Mouse (Mus musculus): ENCODE results near the gene Gbe1. TPM values are rescaled to one million over a fixed set of nuclear protein-coding genes. Genes with fewer than 3 reads are reported as not detected.

The Gbe1 gene
- total and polyA plus RNA-seq, 2 experiments from 2014 or later = 57.6 to 72.4 TPM

DNA sequence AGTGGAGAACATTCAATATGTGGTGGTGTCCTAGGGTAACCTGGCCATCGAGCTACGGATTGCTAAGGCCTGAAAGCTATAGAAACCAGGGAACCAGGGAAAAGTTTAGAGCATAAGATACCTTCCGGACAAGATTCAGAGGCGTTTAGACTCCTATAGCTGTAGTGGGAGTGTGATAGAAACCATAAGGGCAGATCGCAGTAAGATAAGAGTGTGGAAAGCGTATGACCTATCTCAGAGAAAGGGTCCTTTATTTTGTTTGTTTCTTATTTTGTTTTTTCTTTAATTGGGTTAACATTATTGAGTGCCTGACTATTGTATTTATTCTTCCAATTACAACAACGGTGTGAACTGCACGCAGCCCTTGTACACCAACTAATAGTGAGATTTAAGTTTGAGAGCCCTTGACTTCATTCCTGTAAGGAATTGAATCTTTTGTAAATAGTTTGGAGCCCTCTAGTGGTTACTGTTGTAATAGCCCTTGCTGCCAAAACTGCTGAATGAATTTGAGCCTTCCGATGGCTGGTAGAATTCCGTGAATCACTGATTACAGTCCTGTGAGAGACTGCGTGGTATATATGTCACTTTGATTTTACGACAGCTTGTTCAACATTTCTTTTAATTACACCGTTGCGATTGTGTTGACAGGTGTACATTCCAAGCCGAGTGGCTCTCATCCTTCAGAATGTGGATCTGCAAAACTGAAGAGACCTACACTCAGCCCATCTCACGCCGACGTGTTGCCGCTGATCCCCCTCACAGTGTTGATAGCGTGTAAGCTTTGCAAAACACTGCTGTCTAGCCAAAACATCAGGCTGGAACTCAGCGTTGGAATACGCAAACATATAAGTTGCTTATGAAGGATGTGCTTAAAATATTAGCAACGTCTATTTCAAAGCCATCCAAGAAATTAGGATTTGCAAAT is 254.9 kb downstream of the Gbe1 start:
- H3K27ac ChIP-seq (ENCODE audit: low read depth) = no peak overlapping the region
- H3K9me3 ChIP-seq (replicated peaks; ENCODE audit: control insufficient read depth, low read length) = no peaks in the 10 kb centered on the region
- no peaks in the 10 kb centered on the region for H3K36me3 ChIP-seq (replicated peaks; ENCODE audit: control insufficient read depth, insufficient read depth, low read length)
- DNase-seq (ENCODE audit: low spot score) = peak; percentile 48
- no peak overlapping the region for H3K4me3 ChIP-seq (ENCODE audit: low read depth, low read length)
- TF ChIP-seq CTCF (IDR thresholded peaks at IDR 0.05; ENCODE audit: low read depth) = peak; percentile 71
- no peak for TF ChIP-seq EP300 (IDR thresholded peaks at IDR 0.05; ENCODE audit: low read depth)
- peak overlapping the region; percentile 37 for H3K4me2 ChIP-seq (ENCODE audit: low read depth, low read length)
- H3K27me3 ChIP-seq (ENCODE audit: control insufficient read depth, insufficient read depth, low read length) = no peaks in the 10 kb centered on the region
- no peak overlapping the region for H3K9ac ChIP-seq (replicated peaks; ENCODE audit: low read depth, low read length)
- WGBS = 40% methylated on average over 23 of the region's 23 CpGs
- H3K4me1 ChIP-seq (ENCODE audit: control insufficient read depth, insufficient read depth) = no peaks in the 10 kb centered on the region
- no peak; the same call in 1 of the 2 replicates for ATAC-seq (ENCODE audit: insufficient read depth, low read depth)

GRCm38 (mm10) chr16:70585964-70586363 is 272.2 kb downstream of the Gbe1 start:
- Histone ChIP-seq H3K4me1 (ENCODE audit: control insufficient read depth, insufficient read depth) (no peaks in the 10 kb centered on the region), H3K9ac (replicated peaks; ENCODE audit: low read depth, low read length) (no peak overlapping the region), H3K36me3 (replicated peaks; ENCODE audit: control insufficient read depth, insufficient read depth, low read length) (no peaks in the 10 kb centered on the region), H3K27me3 (ENCODE audit: control insufficient read depth, insufficient read depth, low read length) (no peaks in the 10 kb centered on the region), H3K9me3 (replicated peaks; ENCODE audit: control insufficient read depth, low read length) (no peaks in the 10 kb centered on the region), H3K4me3 (ENCODE audit: low read depth, low read length) (no peak overlapping the region), H3K4me2 (ENCODE audit: low read depth, low read length) (no peak overlapping the region), H3K27ac (ENCODE audit: low read depth) (no peak overlapping the region)
- 42% methylated on average over 7 of the region's 7 CpGs for WGBS
- TF ChIP-seq EP300 (IDR thresholded peaks at IDR 0.05; ENCODE audit: low read depth) (no peak), CTCF (IDR thresholded peaks at IDR 0.05; ENCODE audit: low read depth) (no peak)
- DNase-seq (ENCODE audit: low spot score) = no peak
- ATAC-seq (ENCODE audit: insufficient read depth, low read depth) = no peak

GRCm38 (mm10) chr16:70602326-70602725 is 288.6 kb downstream of the Gbe1 start:
- Histone ChIP-seq H3K4me2 (ENCODE audit: low read depth, low read length) (no peak overlapping the region), H3K4me3 (ENCODE audit: low read depth, low read length) (no peak overlapping the region), H3K36me3 (replicated peaks; ENCODE audit: control insufficient read depth, insufficient read depth, low read length) (no peaks in the 10 kb centered on the region), H3K4me1 (ENCODE audit: control insufficient read depth, insufficient read depth) (no peaks in the 10 kb centered on the region), H3K9ac (replicated peaks; ENCODE audit: low read depth, low read length) (no peak overlapping the region), H3K9me3 (replicated peaks; ENCODE audit: control insufficient read depth, low read length) (no peaks in the 10 kb centered on the region; the same call in 1 of the 2 replicates), H3K27me3 (ENCODE audit: control insufficient read depth, insufficient read depth, low read length) (no peaks in the 10 kb centered on the region), H3K27ac (ENCODE audit: low read depth) (no peak overlapping the region)
- no peak for DNase-seq (ENCODE audit: low spot score)
- no peak for ATAC-seq (ENCODE audit: insufficient read depth, low read depth)
- 69% methylated on average over 3 of the region's 3 CpGs for WGBS
- TF ChIP-seq CTCF (IDR thresholded peaks at IDR 0.05; ENCODE audit: low read depth) (no peak), EP300 (IDR thresholded peaks at IDR 0.05; ENCODE audit: low read depth) (no peak)

DNA sequence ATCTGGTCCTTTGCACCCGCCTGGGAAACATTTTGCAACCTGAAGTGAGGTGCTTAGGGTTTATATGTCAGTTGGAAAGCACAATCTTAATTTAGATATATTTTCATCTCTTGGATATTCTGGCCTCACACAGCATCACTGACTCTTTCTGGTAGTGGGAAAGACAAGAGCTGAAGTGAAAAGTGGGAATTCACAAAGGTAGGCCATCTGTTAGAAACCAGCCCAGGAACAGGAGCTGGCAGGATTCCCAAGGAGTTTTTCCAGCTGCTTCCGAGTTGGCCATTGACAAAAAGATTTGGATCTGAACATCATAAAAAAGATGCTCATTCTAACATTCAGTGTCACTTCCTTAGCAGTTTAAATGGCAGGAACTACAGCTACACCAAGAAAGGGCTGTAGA is 294.6 kb downstream of the Gbe1 start:
- no peak for TF ChIP-seq EP300 (IDR thresholded peaks at IDR 0.05; ENCODE audit: low read depth)
- TF ChIP-seq CTCF (IDR thresholded peaks at IDR 0.05; ENCODE audit: low read depth) = no peak
- WGBS = 58% methylated on average over 2 of the region's 2 CpGs
- no peak for ATAC-seq (ENCODE audit: insufficient read depth, low read depth)

DNA sequence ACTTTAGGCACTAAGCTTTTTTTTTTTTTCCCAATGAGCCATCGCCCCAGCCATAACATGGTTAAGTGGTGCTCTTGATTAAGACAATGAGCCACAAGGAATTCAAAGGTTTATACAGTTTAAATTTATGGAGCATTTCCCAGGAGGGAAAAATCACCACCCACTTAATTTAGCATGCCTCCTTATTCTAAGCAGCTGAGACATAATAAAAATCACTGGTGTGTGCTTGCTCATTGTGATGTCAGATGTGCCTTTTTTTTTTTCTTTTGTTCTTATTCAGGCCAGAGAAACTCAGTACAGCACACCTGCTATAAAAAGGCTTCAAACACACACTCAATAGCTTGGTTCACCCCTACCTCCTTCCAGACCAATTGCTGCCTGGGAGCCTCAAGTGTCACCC is 303.9 kb downstream of the Gbe1 start:
- 71% methylated on average over 1 of the region's 1 CpGs for WGBS
- no peaks in the 10 kb centered on the region for H3K36me3 ChIP-seq (replicated peaks; ENCODE audit: control insufficient read depth, insufficient read depth, low read length)

More for the DNA sequence above, 294.6 kb downstream of the Gbe1 start:
- Histone ChIP-seq H3K27me3 (ENCODE audit: control insufficient read depth, insufficient read depth, low read length) (no peaks in the 10 kb centered on the region), H3K4me2 (ENCODE audit: low read depth, low read length) (no peak overlapping the region), H3K4me3 (ENCODE audit: low read depth, low read length) (no peak overlapping the region), H3K9me3 (replicated peaks; ENCODE audit: control insufficient read depth, low read length) (no peaks in the 10 kb centered on the region), H3K27ac (ENCODE audit: low read depth) (no peak overlapping the region), H3K9ac (replicated peaks; ENCODE audit: low read depth, low read length) (no peak overlapping the region), H3K36me3 (replicated peaks; ENCODE audit: control insufficient read depth, insufficient read depth, low read length) (no peaks in the 10 kb centered on the region), H3K4me1 (ENCODE audit: control insufficient read depth, insufficient read depth) (no peaks in the 10 kb centered on the region)
- no peak for DNase-seq (ENCODE audit: low spot score)

More for the DNA sequence above, 303.9 kb downstream of the Gbe1 start:
- H3K4me3 ChIP-seq (ENCODE audit: low read depth, low read length) = no peak overlapping the region
- no peak for TF ChIP-seq CTCF (IDR thresholded peaks at IDR 0.05; ENCODE audit: low read depth)
- TF ChIP-seq EP300 (IDR thresholded peaks at IDR 0.05; ENCODE audit: low read depth) = no peak
- no peak overlapping the region for H3K9ac ChIP-seq (replicated peaks; ENCODE audit: low read depth, low read length)
- H3K4me2 ChIP-seq (ENCODE audit: low read depth, low read length) = no peak overlapping the region
- ATAC-seq (ENCODE audit: insufficient read depth, low read depth) (no peak), DNase-seq (ENCODE audit: low spot score) (no peak)
- no peak overlapping the region for H3K27ac ChIP-seq (ENCODE audit: low read depth)
- no peaks in the 10 kb centered on the region for H3K4me1 ChIP-seq (ENCODE audit: control insufficient read depth, insufficient read depth)
- no peaks in the 10 kb centered on the region for H3K27me3 ChIP-seq (ENCODE audit: control insufficient read depth, insufficient read depth, low read length)
- H3K9me3 ChIP-seq (replicated peaks; ENCODE audit: control insufficient read depth, low read length) = no peaks in the 10 kb centered on the region

Measured in heart, postnatal 0 days (tissue).